Mouse (Mus musculus): ENCODE measurements around the gene Txnrd1. TPM values are rescaled to one million over a fixed set of nuclear protein-coding genes. Genes with fewer than 3 reads are reported as not detected.

The Txnrd1 gene
- polyA plus RNA-seq, 1 experiment from 2014 or later = 163 TPM

DNA sequence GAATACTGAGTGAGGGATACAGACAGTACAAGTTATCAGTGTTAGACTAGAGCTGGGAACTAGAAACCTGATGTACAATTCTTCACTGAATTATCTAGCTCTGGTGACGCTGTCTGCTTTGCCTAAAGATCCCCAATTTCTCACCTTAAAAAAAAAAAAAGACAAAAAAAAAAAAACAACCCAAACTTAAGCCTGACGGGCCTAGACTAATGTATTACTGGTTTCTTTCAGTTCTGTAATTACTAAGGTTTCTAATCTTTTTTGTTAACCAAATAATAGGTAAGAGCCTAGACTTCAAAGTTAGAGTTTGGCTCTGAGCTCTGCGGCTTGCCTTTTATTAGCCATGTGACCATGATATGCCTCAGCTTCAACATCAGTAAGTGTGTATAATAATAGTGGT, 2.1 kb downstream of the Txnrd1 start:
- Histone ChIP-seq H3K27me3 (ENCODE audit: insufficient read depth, low read length) (no peaks in the 10 kb centered on the region), H3K36me3 (ENCODE audit: insufficient read depth) (no peaks in the 10 kb centered on the region), H3K4me1 (ENCODE audit: insufficient read depth) (no peaks in the 10 kb centered on the region), H3K4me2 (no peak overlapping the region), H3K4me3 (ENCODE audit: low read depth, low read length) (no peak overlapping the region), H3K9ac (no peak overlapping the region), H3K27ac (ENCODE audit: low read depth) (no peak overlapping the region), H3K9me3 (ENCODE audit: low read depth, low read length) (peaks cover 4% of the 10 kb centered on the region; the same call in 1 of the 2 replicates)
- WGBS = 65% methylated on average over 3 of the region's 3 CpGs
- DNase-seq (no peak), ATAC-seq (ENCODE audit: insufficient read depth) (no peak)
- no peak for TF ChIP-seq CTCF (IDR thresholded peaks at IDR 0.05; ENCODE audit: low read depth)

DNA sequence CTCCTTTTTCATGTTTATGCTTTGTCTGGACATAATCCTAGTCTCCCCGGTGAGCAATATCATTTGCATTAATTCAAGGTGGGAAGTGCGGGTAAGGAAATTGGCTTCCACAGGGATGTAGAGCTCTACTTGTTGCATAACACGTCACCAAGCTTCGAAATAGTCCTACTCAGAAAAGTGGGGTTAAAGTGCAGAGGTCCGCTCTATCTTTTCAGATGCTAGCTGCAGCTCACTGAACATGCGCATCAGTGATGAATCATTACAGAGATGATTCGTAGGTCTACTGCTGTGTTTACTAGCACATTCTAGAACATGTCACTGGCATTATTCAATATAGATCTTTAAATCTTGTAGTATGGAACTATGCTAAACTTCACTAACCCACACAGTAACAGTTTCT, 4.6 kb downstream of the Txnrd1 start:
- Histone ChIP-seq H3K27ac (ENCODE audit: low read depth) (no peak overlapping the region), H3K4me3 (ENCODE audit: low read depth, low read length) (no peak overlapping the region), H3K9ac (no peak overlapping the region), H3K36me3 (ENCODE audit: insufficient read depth) (no peaks in the 10 kb centered on the region), H3K4me1 (ENCODE audit: insufficient read depth) (no peaks in the 10 kb centered on the region), H3K9me3 (ENCODE audit: low read depth, low read length) (no peaks in the 10 kb centered on the region), H3K27me3 (ENCODE audit: insufficient read depth, low read length) (no peaks in the 10 kb centered on the region), H3K4me2 (no peak overlapping the region)
- 80% methylated on average over 7 of the region's 7 CpGs for WGBS
- DNase-seq = no peak
- no peak for ATAC-seq (ENCODE audit: insufficient read depth)
- no peak for TF ChIP-seq CTCF (IDR thresholded peaks at IDR 0.05; ENCODE audit: low read depth)

DNA sequence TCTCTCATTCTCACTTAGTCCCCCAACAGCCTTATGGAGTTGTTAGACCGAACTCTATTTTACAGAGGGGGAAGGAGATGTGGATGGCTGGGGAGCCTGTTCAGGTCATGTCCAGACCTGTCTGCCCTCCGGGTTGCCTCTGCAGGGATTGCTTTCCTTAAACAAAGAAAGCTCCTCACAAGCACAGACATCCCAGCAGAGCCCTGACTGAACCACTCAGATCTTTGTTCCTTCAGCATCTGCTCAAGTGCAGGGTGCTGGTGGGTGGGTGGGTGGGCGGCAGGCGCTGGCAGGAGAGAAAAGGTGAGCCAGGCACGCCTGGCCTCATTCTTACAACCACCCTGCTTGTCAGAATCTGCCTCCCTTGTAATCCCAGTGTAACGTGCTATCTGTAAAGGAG, 10.3 kb downstream of the Txnrd1 start:
- no peak for TF ChIP-seq CTCF (IDR thresholded peaks at IDR 0.05; ENCODE audit: low read depth)
- Histone ChIP-seq H3K27me3 (ENCODE audit: insufficient read depth, low read length) (no peaks in the 10 kb centered on the region), H3K36me3 (ENCODE audit: insufficient read depth) (no peaks in the 10 kb centered on the region), H3K9me3 (ENCODE audit: low read depth, low read length) (no peaks in the 10 kb centered on the region), H3K4me1 (ENCODE audit: insufficient read depth) (no peaks in the 10 kb centered on the region), H3K4me3 (ENCODE audit: low read depth, low read length) (no peak overlapping the region), H3K9ac (no peak overlapping the region), H3K4me2 (no peak overlapping the region), H3K27ac (ENCODE audit: low read depth) (no peak overlapping the region)
- WGBS = 49% methylated on average over 6 of the region's 6 CpGs
- DNase-seq (no peak), ATAC-seq (ENCODE audit: insufficient read depth) (no peak)

DNA sequence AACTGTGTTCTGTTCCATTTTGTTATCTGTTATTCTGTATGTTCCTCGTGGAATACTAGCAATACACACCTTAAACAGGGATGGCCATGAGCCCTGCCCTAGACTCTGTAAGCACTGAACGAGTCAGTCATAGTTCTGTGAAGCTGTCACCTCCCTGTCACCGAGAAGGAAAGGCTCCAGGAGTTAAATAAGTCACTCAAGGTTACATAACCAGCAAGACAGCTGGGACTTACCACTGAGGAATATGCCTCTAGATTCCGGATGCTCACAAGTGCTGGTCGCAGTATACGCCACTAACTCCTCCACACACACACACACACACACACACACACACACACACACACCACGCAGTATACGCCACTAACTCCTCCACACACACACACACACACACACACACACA, 11.0 kb downstream of the Txnrd1 start:
- TF ChIP-seq CTCF (IDR thresholded peaks at IDR 0.05; ENCODE audit: low read depth) = no peak
- H3K9me3 ChIP-seq (ENCODE audit: low read depth, low read length) = no peaks in the 10 kb centered on the region
- WGBS = 71% methylated on average over 8 of the region's 8 CpGs
- no peak for ATAC-seq (ENCODE audit: insufficient read depth)
- no peaks in the 10 kb centered on the region for H3K27me3 ChIP-seq (ENCODE audit: insufficient read depth, low read length)
- no peak for DNase-seq
- no peaks in the 10 kb centered on the region for H3K36me3 ChIP-seq (ENCODE audit: insufficient read depth)
- no peak overlapping the region for H3K9ac ChIP-seq
- no peaks in the 10 kb centered on the region for H3K4me1 ChIP-seq (ENCODE audit: insufficient read depth)
- no peak overlapping the region for H3K4me2 ChIP-seq
- H3K4me3 ChIP-seq (ENCODE audit: low read depth, low read length) = no peak overlapping the region
- H3K27ac ChIP-seq (ENCODE audit: low read depth) = no peak overlapping the region

DNA sequence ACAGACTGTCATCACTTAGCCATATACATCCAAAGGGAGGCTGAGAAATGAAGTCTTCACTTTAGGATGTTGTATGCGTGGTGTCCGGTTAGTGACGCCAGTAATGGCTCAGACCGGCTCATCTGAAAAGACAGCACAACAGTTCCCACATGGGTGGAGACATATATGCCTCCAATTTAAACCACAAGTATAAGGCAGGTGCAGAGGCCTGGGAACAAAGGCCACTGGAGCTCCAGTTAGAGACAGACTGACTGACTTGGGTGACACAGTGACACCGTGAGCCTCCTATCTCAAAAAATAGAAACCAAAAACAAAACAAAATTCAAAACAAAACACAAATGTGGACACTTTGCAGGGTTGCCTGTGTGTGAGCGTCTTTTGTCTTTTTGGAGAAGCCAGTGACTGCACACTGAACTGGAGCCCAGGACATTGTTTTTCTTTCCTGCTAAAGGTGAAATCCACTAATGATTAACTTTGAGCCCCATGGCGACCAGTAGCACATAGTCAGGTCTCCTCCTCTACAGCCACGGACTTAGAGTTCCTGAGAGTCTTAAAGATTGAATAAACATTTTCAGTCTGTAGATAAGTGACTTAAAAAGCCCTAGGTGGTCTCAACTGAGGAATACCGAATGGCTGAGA, 14.2 kb downstream of the Txnrd1 start:
- DNase-seq (peak; percentile 33), ATAC-seq (ENCODE audit: insufficient read depth) (no peak)
- no peak for TF ChIP-seq CTCF (IDR thresholded peaks at IDR 0.05; ENCODE audit: low read depth)
- H3K4me2 ChIP-seq = 0 out of 2 replicates have a peak overlapping the region, but pooled peaks have one; percentile 7
- no peaks in the 10 kb centered on the region for H3K27me3 ChIP-seq (ENCODE audit: insufficient read depth, low read length)
- no peak overlapping the region for H3K9ac ChIP-seq
- H3K36me3 ChIP-seq (ENCODE audit: insufficient read depth) = no peaks in the 10 kb centered on the region
- no peaks in the 10 kb centered on the region for H3K4me1 ChIP-seq (ENCODE audit: insufficient read depth)
- H3K9me3 ChIP-seq (ENCODE audit: low read depth, low read length) = no peaks in the 10 kb centered on the region
- H3K27ac ChIP-seq (ENCODE audit: low read depth) = 0 out of 2 replicates have a peak overlapping the region, but pooled peaks have one; percentile 50
- WGBS = 56% methylated on average over 9 of the region's 9 CpGs
- H3K4me3 ChIP-seq (ENCODE audit: low read depth, low read length) = no peak overlapping the region

DNA sequence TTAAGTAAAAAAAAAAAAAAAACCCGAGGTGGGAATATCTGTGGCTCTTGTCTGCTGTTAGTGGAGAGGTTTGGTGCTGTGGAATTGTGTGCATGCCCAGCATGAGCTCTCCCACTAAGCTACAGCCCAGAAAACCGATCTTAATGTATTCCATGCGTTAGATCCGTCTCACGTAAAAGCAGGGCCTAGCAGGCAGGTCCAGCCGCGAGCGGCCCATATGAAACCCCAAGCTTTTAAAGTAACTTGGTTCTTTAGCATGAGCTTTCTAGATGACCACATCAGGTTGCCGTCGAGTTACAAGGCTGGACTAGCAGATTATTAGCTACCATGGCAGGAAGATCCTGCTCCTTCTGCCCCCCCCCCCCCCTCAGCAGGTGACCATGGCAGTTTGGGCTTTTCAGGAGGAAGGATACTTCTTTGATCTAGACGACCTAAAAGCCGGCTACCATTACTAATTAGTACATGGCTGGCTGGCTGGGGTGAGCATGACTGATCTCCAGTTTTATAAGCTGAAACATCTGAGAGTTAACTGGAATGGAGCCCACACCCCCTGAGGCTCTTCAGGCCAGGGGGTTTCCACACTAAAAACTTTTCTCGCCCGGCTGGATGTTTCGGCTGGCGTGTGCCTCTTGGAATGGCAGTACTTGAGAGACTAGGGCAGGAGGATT, 16.1 kb downstream of the Txnrd1 start:
- no peaks in the 10 kb centered on the region for H3K27me3 ChIP-seq (ENCODE audit: insufficient read depth, low read length)
- no peak for ATAC-seq (ENCODE audit: insufficient read depth)
- no peak overlapping the region for H3K4me3 ChIP-seq (ENCODE audit: low read depth, low read length)
- no peak overlapping the region for H3K9ac ChIP-seq
- 65% methylated on average over 16 of the region's 16 CpGs for WGBS
- DNase-seq = no peak
- H3K27ac ChIP-seq (ENCODE audit: low read depth) = no peak overlapping the region
- H3K4me2 ChIP-seq = no peak overlapping the region
- TF ChIP-seq CTCF (IDR thresholded peaks at IDR 0.05; ENCODE audit: low read depth) = no peak
- no peaks in the 10 kb centered on the region for H3K9me3 ChIP-seq (ENCODE audit: low read depth, low read length)
- H3K4me1 ChIP-seq (ENCODE audit: insufficient read depth) = no peaks in the 10 kb centered on the region
- H3K36me3 ChIP-seq (ENCODE audit: insufficient read depth) = no peaks in the 10 kb centered on the region

DNA sequence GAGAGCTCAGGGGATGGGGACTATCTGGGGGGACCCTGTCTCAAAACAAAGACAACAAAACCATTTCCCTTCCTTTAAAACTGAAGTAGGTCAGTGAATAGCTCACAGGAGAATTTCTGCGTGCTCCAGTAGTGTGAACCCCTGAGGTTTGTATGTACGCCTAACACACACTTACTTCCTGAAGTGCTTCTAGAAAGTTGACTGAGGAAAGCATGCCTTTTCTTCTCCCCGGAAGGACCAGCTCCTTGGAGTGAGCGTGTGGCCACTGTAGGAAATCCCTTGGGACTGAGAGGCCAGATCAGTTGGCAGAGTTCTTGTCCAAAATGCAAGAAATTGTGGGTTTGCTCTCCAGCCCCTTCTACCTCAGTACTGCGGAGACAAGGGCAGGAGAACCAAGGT, 16.6 kb downstream of the Txnrd1 start:
- ATAC-seq (ENCODE audit: insufficient read depth) = no peak
- WGBS = 66% methylated on average over 5 of the region's 5 CpGs
- Histone ChIP-seq H3K9ac (no peak overlapping the region), H3K4me3 (ENCODE audit: low read depth, low read length) (no peak overlapping the region), H3K4me1 (ENCODE audit: insufficient read depth) (no peaks in the 10 kb centered on the region), H3K27ac (ENCODE audit: low read depth) (no peak overlapping the region), H3K4me2 (no peak overlapping the region), H3K9me3 (ENCODE audit: low read depth, low read length) (no peaks in the 10 kb centered on the region), H3K27me3 (ENCODE audit: insufficient read depth, low read length) (no peaks in the 10 kb centered on the region), H3K36me3 (ENCODE audit: insufficient read depth) (no peaks in the 10 kb centered on the region)
- TF ChIP-seq CTCF (IDR thresholded peaks at IDR 0.05; ENCODE audit: low read depth) = no peak
- no peak for DNase-seq

All from lung, embryonic 14.5 days (tissue).